Mouse (Mus musculus): ENCODE measurements at regions not wholly inside any gene's neighbourhood (a gene's known extent, or its start where the extent isn't known, plus 50 kb on each side); places are given as distances from the start of the nearest gene placed in this dataset.
"Not testable (repeated sequence)": the region's sequence is repeated elsewhere in the genome, so short reads cannot be mapped to it uniquely, and the experiment has no call there.

DNA sequence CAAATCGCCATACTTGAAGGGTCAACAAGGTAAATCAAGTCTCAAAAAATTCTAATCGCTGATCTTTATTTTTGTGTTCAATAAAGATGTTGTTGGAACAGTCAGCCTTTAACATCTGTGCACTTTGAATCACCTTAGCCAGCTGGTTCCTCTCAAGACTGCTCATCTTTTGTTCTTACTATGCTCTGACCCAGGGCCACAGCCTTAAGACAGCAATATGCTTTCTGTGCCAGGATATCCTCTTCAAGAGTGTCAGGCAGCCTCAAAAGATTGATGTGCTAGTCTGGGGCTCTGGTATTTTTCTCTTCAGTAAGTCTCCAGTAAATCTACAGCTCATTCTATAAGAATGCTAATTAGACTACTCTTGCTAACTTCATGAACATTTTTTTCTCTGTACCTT, 199.9 kb downstream of the Dph6 start:
- no peak for ATAC-seq (ENCODE audit: insufficient number of reproducible peaks, low FRiP score, low TSS enrichment)

DNA sequence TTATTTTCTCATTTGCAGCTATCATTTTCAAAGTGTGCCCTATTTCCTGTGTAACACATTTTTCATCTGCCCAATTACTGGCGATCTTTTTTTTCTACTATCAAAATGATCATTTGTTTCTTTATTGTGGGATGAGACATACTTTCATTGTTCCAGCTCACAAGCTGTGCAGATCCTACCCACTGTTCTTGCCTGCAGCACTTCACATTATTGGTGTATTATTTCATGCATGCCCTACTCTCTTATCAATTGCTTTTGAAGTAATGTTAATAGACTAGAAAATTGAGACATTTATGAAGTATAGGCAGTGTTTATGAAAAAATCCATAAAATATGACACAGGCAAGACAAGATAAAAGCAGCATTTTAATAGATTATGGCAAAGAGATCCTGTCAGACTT, 204.6 kb downstream of the Dph6 start:
- ATAC-seq (ENCODE audit: insufficient number of reproducible peaks, low FRiP score, low TSS enrichment) = no peak

DNA sequence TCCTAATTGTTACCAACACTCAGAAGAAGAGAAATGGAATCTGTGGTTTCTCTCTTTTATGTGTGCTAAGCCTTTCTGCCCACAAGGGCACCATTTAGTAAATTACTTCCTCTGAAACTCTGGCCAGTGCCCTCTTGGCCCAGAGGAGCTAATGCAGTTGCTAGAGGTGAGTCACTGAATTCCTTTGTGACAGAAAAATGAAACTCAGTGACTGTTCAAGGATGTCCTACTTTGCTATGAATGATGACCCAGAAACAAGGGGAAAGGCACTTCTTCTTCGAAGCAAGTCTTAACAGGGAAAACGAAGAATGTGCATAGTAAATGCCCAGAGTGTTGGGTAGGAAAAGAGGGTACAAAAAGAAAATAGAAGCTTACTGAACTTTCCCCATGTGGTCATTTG, 211.0 kb downstream of the Dph6 start:
- no peak for ATAC-seq (ENCODE audit: insufficient number of reproducible peaks, low FRiP score, low TSS enrichment)

DNA sequence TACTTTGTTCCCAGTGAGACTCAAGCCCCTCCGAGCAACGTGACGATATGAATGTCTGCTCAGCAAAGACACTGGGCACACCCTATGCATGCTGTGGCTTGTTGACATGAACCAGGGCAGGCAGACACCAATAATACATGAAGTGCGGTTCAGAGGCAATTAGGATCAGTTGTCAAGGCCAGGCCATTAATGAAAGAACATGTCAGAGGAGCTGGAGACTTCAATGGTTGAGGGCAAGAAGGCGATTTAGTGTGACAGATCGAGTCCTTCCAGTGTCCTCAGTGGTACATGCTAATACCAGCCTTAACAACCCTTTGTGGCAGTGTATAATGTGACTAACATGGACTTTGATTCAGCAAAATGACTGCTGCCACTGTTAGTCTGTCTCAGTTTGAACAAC, 213.8 kb downstream of the Dph6 start:
- no peak for ATAC-seq (ENCODE audit: insufficient number of reproducible peaks, low FRiP score, low TSS enrichment)

DNA sequence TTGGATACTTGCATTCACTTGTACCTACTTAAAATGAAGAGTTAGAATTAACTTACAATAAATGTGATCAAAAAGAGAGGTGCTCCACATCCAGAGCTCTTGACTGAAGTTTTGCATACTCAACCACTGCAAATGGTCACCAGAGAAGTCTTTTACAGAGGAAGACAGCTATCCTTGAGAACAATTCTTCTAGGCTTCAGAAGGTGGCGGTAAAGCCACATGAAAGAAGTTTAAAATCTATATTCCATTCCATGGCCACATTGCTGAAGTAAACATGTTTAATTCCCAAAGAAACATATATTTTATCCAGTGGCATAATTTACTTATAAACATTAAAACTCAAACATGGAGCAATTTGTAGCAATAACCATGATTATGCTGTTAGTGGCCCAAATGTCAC, 215.1 kb downstream of the Dph6 start:
- no peak for ATAC-seq (ENCODE audit: insufficient number of reproducible peaks, low FRiP score, low TSS enrichment)

DNA sequence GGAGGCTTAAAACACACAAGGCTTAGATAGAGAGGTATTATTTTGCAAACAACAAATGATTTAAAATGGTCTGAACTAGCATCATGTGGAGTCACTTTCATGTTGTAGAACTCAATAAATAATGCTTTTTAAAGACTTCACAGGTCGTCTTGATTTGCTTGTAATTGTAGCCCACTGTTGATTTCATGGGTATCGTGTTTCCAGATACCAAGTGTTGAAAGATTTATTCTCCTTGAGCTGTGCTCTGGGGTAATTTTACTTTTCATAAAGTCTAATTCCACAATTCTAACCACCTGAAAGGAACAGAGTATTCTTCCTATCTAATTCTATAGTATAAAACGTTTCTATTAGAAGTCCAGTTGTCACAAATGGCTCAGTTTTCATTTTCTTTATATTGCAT, 216.7 kb downstream of the Dph6 start:
- no peak for ATAC-seq (ENCODE audit: insufficient number of reproducible peaks, low FRiP score, low TSS enrichment)

GRCm38 (mm10) chr2:114427426-114428157, 226.3 kb upstream of the Zfp770 start:
- no peak for ATAC-seq (ENCODE audit: insufficient number of reproducible peaks, low FRiP score, low TSS enrichment)

GRCm38 (mm10) chr2:114419346-114419745, 218.1 kb upstream of the Zfp770 start:
- no peak for ATAC-seq (ENCODE audit: insufficient number of reproducible peaks, low FRiP score, low TSS enrichment)

- ATAC-seq (ENCODE audit: insufficient number of reproducible peaks, low FRiP score, low TSS enrichment) = no peak
Measured at GRCm38 (mm10) chr2:114413013-114413412, 211.7 kb upstream of the Zfp770 start.

DNA sequence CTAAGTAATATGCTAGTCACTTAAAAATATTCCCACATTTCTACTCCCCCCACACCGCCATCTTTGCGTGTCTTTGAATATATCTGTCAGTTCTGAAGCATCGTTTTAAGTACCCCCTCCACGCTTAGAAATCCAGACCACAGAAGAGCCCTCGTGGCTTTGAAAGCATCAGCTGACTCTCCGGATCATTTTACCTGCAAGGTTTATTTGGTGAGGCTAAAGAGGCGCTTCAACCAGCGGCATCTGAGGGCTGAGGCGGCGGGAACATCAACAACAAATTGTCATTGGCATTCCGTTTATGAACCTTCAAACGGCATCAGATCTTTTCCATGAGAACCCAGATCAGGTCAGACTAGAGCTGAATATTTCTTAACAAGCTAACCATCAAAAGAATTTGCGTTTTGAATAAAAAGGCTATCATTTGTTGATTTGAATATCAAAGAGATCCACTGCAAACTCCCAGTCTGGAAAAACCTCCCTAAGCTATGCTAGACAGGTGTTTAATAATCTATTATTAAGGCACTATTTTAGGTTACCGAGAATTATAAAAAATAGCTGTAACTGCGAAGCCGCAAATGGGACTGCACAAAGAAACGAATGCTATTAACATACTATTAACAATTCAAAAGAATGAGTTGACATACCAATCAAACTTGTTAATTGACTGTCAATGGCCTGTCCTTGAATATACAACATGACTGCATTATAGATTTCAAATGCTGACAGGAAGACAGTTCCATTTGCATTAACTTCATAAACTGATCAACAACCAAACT, 210.9 kb upstream of the Zfp770 start:
- ATAC-seq (ENCODE audit: insufficient number of reproducible peaks, low FRiP score, low TSS enrichment) = no peak

DNA sequence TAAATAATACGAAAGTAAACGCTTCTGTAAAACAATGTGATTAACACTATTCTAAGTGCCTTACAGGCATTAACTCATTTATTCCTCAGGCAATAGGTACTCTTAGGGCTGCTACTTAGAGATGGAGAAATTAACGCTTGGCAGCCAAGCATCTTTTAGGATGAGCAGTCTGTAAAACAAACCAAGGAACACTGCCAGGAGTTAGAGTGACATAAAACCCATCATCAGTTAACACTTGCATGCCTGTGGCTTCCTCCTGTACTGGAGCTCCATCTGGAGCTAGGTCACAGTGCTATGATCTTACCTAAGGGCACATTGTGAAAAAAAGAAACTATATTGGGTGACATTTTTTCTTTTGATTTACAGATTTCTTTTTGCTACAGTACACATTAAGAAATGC, 209.4 kb upstream of the Zfp770 start:
- no peak for ATAC-seq (ENCODE audit: insufficient number of reproducible peaks, low FRiP score, low TSS enrichment)

GRCm38 (mm10) chr2:114409542-114409941, 208.3 kb upstream of the Zfp770 start:
- ATAC-seq (ENCODE audit: insufficient number of reproducible peaks, low FRiP score, low TSS enrichment) = no peak

- ATAC-seq (ENCODE audit: insufficient number of reproducible peaks, low FRiP score, low TSS enrichment) = no peak
Measured at GRCm38 (mm10) chr2:114407408-114407807, 206.1 kb upstream of the Zfp770 start.

- ATAC-seq (ENCODE audit: insufficient number of reproducible peaks, low FRiP score, low TSS enrichment) = no peak
Measured at GRCm38 (mm10) chr2:114384566-114384965, 183.3 kb upstream of the Zfp770 start.

DNA sequence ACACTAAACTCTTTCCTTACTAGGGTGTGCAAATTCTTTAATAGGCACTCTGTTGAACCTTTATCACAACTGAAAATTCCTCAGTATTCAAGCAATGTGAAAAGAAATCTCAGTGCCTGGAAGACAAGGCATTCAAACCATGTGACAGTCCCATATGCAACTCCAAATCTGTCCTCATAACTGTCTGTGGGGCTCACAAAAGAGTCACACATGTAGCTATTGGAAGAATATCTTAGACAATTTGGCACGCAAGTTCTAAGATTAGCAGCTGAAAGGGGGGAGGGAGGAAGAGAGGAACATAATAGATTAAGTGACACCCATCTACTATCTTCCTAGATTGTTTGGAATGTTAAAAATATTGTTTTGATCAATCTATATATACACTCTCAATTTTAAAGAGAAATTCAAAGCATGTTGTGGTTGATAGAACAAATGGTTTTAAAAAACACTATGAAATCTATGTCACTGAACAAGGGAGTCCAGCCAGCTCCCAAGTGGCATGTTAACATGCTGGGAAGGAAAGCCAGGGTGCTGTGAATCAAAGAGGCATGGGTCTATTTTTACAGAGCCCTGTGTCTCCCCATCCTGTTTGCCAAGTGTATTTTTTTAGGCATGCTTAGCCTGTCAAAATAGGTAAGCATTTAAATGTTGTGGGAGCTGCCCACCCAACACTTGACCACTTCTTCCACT, 177.7 kb upstream of the Zfp770 start:
- no peak for ATAC-seq (ENCODE audit: insufficient number of reproducible peaks, low FRiP score, low TSS enrichment)

DNA sequence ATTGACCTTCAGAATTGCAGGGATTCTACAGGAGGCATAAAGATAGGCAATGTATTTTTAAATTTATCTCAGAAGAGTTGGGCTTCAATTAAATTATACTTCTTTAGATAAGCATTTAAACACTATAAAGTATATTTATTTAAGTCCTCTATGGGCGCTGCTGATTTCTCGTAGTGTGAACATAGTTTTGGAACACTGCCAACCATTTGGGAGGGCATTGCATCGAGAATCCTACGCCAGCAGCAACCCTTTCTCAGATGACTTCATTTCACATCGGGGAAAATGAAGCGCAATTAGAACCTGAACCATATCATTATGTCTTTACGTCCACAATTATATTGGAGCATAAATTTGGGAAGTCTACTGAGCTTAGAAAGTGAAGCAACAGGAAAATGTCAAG, 172.2 kb upstream of the Zfp770 start:
- no peak for ATAC-seq (ENCODE audit: insufficient number of reproducible peaks, low FRiP score, low TSS enrichment)

DNA sequence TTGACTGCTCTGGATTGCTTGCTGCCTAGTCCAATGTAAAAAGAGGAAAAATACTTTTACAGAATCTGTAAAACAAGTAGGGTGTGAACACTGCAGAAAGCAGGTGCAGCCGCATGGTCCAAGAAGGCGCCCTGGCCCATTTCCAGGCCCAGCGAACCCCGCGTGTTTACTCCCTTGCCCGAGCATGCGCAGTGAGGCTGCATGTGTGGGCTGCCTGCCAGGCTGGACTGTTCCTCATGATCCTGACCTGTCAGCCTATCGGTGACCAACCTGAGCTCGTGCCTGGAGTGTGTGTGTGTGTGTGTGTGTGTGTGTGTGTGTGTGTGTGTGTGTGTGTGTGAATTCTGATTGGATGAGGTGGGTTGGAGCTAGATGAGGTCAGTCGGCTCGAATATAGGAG, 152.6 kb upstream of the Zfp770 start:
- not testable (repeated sequence) for ATAC-seq (ENCODE audit: insufficient number of reproducible peaks, low FRiP score, low TSS enrichment)

DNA sequence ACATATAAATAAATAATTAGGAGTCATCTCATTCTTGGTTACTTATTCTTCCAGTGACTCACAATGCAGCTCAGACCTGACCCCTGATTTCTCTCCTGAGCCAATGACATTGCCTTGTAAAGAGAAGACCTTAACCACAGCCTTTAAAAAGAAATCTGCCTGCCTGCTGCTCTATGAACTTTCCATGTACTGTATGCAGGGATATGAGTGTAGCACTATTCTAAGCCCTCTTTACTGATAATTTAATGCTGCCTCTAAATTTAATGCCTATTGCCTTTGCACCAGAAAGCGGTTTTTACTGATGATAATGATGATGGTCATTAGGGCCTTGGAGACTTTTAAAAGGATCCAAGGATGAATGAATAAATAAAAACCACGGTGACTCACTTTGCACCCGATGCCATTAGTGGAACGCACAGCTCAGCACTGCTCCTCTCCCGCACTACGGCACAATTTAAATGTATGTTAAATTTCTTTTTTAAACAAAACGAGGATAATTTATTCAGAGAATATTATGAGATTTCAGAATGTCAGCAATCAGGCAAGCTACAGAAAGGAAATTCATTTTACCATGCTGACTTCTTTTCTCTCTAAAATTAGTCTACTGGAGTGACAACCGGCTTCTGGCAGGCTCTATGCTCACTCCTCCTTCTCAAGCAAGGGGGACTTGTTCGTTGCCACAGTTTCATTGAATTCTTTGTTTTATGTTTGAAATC, 139.5 kb upstream of the Zfp770 start:
- no peak for ATAC-seq (ENCODE audit: insufficient number of reproducible peaks, low FRiP score, low TSS enrichment)

DNA sequence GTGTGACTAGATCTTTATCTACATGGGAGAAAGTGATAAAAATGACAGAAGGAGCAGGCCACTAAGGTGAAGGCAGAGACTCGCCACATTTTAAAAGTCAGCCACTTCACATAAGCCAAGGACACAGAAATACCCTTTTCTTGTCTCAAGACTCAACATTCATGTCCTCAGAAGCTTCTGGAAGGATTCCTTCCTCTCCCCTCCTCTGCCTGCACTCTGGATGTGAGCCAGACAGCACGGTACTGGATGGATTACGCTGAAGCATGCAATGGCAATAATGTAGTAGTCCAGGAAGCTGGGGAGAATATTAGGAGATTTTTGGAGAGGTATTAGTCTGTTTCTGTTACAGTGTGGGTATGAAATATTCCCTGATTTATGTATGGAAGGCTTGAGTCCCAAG, 100.5 kb upstream of the Zfp770 start:
- no peak for ATAC-seq (ENCODE audit: insufficient number of reproducible peaks, low FRiP score, low TSS enrichment)

DNA sequence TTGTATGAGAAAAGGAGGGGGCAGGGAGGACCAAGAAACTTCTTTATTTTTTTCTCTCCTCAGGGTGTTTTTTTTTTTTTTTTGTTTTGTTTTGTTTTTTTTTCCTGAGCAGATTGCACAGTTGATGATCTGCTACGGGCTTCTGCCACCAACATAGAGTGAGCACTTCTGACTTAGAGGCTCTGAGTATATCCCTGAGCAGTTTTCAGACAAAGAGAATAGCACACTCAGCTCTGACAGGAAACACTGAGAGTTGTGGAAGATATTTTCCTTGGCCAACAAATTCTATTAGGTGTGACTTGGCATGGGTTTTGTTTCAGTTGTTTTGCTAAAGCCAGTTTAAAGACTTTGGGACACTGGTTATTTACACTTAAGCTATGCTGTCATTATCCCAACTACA, 93.8 kb upstream of the Zfp770 start:
- no peak for ATAC-seq (ENCODE audit: insufficient number of reproducible peaks, low FRiP score, low TSS enrichment)

GRCm38 (mm10) chr2:114291387-114291786, 90.1 kb upstream of the Zfp770 start:
- ATAC-seq (ENCODE audit: insufficient number of reproducible peaks, low FRiP score, low TSS enrichment) = no peak

Data from cerebellum, adult (tissue).